Mouse (Mus musculus) frontal cortex, postnatal 10 days (tissue): ENCODE data around the gene Cyp4f39.
"Not testable (repeated sequence)": the region's sequence is repeated elsewhere in the genome, so short reads cannot be mapped to it uniquely, and the experiment has no call there.

Source experiments
- DNase-seq, 2 experiments: peaks; one replicate each; pipeline ENCODE4 v3.0.0; 2022; ENCODE audit warnings: low spot score in 2 of 2, mixed read lengths in 1 of 2

Gene Cyp4f39

DNA sequence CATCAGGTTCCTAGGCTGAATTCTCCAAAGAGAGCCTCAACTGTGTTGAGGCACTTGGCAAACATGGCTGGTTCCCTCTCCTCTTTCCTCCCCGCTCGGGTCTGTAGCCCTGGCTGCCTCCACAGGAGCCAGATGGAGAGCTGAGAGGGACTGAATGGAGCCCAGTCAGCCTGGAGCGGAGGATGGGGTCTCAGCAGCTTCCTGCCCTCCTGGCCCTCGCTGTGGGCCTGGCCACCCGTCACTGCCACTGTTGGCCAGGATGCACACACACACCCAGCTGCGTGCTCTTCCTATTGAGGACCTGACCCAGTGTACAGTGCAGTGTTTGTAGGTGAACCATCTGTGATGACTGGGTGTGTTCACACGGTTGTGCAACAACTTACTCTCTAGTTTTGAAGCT, 19.7 kb downstream of the Cyp4f39 start:
- DNase-seq: no peak

- no peak for DNase-seq
Observed at GRCm38 (mm10) chr17:32474954-32475560, 22.5 kb downstream of the Cyp4f39 start.

- no peak for DNase-seq
Observed at GRCm38 (mm10) chr17:32477204-32477603, 24.7 kb downstream of the Cyp4f39 start.

GRCm38 (mm10) chr17:32478727-32479126, 26.2 kb downstream of the Cyp4f39 start:
- DNase-seq: no peak

- DNase-seq: no peak
Observed at GRCm38 (mm10) chr17:32479554-32480506, 27.3 kb downstream of the Cyp4f39 start.

DNA sequence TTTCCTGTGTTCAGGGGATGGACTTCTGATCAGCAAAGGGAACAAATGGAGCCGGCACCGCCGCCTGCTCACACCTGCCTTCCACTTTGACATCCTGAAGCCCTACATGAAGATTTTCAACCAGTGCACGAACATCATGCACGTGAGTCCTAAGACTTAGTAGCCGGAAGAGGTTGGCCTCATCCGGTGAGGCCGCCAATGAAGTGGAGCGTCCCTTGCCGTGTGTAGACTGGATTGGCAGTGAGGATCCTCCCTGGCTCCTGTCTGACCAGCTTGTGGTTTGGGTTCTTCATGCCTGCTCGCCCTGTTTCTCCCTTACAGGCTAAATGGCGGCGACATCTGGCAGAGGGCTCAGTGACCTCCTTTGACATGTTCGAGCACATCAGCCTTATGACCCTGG, 29.2 kb downstream of the Cyp4f39 start:
- DNase-seq: no peak

- DNase-seq: peak; percentile 22 to 54
Observed at GRCm38 (mm10) chr17:32483200-32483599, 30.7 kb downstream of the Cyp4f39 start.

DNA sequence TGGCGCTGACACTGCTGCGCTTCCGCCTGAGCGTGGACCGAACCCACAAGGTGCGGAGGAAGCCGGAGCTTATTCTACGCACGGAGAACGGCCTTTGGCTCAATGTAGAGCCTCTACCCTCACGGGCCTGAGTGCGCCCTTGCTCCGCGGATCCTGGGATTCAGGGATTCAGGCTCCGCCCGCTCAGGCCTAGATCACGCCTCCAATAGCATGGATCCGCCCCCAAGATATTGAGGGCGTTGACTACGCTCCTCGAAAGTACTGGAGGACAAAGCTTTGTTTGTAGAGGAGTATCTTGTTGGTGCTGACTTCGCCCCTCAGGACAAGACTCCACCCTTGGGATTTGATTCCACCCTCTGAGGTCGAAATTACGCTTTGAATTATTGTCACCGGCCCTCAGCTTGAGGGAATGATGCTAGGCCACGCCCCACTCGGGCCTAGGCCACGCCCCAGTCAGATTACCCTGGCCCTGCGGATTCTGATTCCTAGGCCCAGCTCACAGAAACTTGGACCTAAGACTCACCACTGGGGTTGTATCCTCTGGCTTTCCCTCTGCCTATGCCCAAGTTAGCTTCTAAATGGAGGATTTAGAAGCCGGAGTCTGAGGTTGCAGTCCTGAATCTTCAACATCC, 39.9 kb downstream of the Cyp4f39 start:
- peak in 1 of 2 experiments; percentile 11 for DNase-seq

DNA sequence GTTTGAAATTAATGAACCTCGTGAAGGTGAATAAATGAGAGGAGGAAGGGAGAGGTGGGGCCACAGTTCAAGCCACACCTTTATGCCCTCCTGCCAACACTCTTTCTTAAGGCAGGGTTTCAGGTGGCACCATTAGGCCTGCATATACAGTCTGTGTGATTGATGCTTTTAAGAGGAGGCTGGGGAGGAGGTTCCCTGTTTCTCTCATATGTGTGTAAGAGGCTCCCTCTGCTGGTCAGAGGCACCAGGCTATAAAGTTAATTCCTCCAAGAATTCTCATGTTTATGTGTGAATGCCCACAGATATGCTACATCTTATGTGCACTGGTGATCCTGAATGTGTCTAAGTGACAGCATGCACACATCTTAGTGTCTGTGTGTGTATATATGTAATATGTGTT, 42.1 kb downstream of the Cyp4f39 start:
- peak in 1 of 2 experiments; percentile 57 for DNase-seq

GRCm38 (mm10) chr17:32500511-32500910, 48.0 kb downstream of the Cyp4f39 start:
- not testable (repeated sequence) for DNase-seq

- DNase-seq: no peak
Observed at GRCm38 (mm10) chr17:32501051-32501450, 48.5 kb downstream of the Cyp4f39 start.

DNA sequence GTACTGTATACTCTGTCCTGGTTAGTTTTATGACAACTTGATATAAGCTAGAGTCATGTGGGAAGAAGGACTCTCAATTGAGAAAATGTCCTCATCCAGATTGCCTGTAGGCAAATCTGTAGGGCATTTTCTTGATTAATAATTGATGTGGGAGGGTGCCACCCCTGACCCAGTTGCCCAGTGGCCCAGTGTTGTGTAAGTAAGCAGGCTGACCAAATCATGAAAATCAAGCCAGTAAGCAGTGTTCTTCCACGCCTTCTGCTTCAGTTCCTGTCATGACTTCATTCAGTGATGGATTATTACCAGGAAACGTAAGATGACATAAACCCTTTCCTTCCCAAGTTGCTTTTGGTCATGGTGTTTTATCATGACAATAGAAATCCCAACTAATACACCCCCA, 50.6 kb downstream of the Cyp4f39 start:
- no peak for DNase-seq

DNA sequence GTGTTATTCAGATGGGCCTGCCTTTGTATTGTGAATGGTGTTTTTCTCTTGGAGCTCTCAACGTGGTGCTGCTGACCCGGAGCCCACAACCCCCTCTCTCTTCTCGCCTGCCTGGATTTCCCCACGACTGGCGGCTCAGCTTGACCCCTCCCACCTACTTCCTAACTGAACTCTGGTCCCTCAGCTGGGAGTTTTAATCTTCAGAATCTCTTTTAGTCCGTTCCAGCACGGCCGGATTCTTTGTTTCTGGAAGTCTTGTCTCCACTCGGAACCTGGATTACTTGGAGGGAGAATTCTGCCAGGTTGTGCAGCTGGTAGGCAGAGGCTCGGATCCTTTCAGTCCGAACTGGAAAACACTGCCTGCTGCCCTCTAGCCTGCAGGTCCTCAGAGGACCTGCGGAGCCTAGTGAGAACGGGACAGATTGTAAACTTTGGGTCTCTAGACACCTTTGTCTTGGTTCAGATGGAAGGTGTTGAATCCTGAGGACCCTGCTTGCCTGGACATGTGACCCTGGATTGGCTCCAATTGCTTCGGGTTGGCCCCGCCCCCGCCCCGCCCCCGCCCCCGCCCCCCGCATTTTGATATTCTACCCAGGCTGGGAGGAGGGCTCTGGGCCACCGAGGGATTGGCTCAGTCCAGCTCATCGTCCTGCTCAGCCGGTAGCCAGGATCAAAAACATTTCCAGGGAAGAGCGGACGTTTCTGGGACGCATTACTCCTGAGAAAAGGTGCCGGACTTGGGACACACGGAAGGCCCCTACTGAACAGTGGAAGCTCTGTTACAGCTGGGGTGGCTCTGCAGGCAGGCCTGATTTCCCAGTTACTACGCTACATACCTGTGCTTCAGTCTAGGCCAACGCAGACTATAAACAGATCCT, 53.6 kb downstream of the Cyp4f39 start, which contains the start of gene Cyp4f17:
Gene Cyp4f17, plus strand, starts transcription at position 200 of the 878 bp plus-strand sequence.
- peak in 1 of 2 experiments; percentile 15 for DNase-seq

DNA sequence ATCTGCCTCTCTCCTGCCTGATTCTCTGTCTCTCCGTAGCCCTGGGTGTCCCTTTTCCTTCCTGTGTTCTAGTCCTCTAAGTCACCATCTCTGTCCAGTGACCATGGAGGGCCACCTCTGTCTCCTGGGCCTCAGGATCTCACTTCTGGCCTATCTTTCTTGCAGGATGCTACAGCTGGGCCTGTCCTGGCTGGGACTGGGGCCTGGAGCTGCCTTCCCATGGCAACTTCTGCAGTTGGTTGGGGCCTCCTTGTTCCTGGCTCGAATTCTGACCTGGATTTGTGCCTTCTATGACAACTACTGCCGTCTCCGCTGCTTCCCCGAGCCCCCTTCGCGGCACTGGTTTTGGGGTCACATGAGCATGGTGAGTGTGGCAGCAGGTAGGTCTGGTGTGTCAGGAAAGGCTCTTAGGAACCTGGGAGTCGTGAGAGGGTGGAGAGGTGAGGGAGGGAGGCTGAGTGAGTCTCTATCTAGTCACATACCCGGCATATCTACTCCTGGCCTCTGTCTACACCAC, 54.3 kb downstream of the Cyp4f39 start:
- no peak for DNase-seq

- no peak for DNase-seq
Observed at GRCm38 (mm10) chr17:32516126-32516525, 63.6 kb downstream of the Cyp4f39 start.

GRCm38 (mm10) chr17:32521981-32522380, 69.5 kb downstream of the Cyp4f39 start:
- DNase-seq: no peak

GRCm38 (mm10) chr17:32522386-32522785, 69.9 kb downstream of the Cyp4f39 start:
- no peak for DNase-seq

DNA sequence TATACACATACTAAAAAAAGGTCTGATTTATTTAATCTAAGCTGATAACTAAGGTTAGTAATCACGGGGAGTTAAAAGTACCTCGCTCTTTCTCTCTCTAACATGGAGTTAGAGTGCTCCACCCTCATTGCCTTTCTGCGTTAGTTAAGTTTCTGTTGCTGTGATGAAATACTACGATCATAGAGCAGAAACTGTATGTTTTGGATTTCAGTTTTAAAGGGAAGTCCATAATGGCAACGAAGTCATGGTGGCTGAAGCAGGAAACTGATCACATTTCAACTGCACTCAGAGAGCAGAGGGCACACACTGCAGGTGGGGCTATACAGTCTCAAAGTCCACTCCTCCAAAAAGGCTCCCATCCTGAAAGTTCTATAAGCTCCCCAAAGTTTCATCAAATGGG, 70.3 kb downstream of the Cyp4f39 start:
- no peak for DNase-seq

- no peak for DNase-seq
Observed at GRCm38 (mm10) chr17:32523895-32524294, 71.4 kb downstream of the Cyp4f39 start.

DNA sequence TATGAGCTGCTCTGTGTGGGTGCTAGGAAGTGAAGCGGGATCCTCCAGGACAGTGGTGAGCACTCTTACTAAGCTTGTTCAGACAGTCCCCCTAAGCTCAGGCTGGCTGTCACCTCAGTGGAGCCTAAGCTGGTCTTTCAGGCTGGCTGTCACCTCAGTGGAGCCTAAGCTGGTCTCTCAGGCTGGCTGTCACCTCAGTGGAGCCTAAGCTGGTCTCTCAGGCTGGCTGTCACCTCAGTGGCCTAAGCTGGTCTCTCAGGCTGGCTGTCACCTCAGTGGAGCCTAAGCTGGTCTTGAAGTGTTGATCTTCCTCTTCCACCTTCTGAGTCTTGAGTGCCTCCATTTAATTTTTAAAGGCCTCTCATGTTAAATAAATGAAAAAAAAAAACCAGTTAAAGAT, 73.8 kb downstream of the Cyp4f39 start:
- not testable (repeated sequence) for DNase-seq

DNA sequence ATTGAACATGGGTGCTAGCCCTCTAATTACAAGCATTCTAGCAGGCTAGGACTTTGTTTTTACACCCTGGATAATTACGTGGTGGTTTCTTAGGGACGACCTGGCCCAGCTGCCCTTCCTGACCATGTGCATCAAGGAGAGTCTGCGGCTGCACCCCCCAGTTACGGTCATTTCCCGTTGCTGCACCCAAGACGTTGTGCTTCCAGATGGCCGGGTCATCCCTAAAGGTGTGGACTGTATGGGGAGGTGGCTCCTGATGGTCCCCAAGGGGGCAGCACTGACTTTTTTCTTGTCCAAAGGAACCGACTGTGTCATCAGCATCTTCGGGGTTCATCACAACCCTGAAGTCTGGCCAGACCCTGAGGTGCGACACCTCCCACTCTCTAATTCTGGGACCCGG, 75.2 kb downstream of the Cyp4f39 start:
- DNase-seq: no peak
